10 mouse cellular contexts compared by ENCODE assay signal in the genomic region with DNA sequence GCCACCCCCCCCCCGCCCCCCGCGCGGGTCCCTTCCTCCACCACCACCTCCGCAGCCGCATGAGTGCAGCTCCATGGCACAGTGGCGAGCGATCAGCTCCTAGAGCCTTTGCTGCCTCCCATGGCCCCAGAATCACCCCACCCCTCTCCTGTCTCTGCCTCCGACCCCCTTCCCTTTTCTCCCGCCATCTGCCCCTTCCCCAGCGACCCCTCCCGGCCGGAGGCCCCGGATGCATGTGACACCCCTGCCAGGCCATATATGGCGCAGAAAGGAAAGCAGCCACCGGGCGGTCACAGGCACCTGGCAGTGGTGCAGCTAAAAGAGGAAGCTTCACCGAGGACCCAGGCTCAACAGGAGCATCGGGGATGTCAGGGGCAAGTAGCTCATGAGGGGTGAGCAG. TPM values are rescaled to one million over a fixed set of nuclear protein-coding genes. Genes with fewer than 3 reads are reported as not detected.
DNase-seq lines count a peak whose midpoint lies in the region; ATAC-seq lines count a peak whose summit lies in the region.
"Not testable (repeated sequence)": the region's sequence is repeated elsewhere in the genome, so short reads cannot be mapped to it uniquely, and the experiment has no call there.
"Had no signal": no experiment of that assay in that cellular context is flagged by ENCODE, and none has a peak within 500 bp of the region (broad histone marks: within the 10 kb centered on the region; RNA-seq: fewer than 3 reads in every experiment).

No protein-coding gene starts in this region.

- peak overlapping the region; percentile 53 for H3K4me3 ChIP-seq in forebrain, embryonic 16.5 days (replicated peaks; ENCODE audit: low read length)
- H3K4me3 ChIP-seq in liver, embryonic 12.5 days = peak overlapping the region; percentile 31
- H3K4me3 ChIP-seq in neural tube, embryonic 13.5 days = peak overlapping the region; percentile 52

- not testable (repeated sequence) for H3K27ac ChIP-seq in forebrain, embryonic 16.5 days (ENCODE audit: low read length); liver, embryonic 12.5 days
- peak overlapping the region; percentile 70; the same call in 1 of the 2 replicates for H3K27ac ChIP-seq in neural tube, embryonic 13.5 days (replicated peaks)

- peak overlapping the region; percentile 52 for H3K4me2 ChIP-seq in forebrain, embryonic 16.5 days (ENCODE audit: low read length)
- H3K4me2 ChIP-seq in liver, embryonic 12.5 days = peak overlapping the region; percentile 58
- peak overlapping the region; percentile 62 for H3K4me2 ChIP-seq in neural tube, embryonic 13.5 days

- peak; percentile 59 for DNase-seq in CD4-positive, CD25-positive, alpha-beta regulatory T cell, adult 2 months (ENCODE audit: low read depth, low spot score)
- peak; percentile 1 for DNase-seq in cerebellum, adult 9-11 months
- peak; percentile 2 for DNase-seq in heart, postnatal 25 days (ENCODE audit: low spot score)
- DNase-seq in kidney, postnatal 4 days = peak; percentile 15 to 20
- DNase-seq in testis, postnatal 10 days (ENCODE audit: low spot score) = peak; percentile 25

- peak overlapping the region; percentile 69 for H3K9ac ChIP-seq in forebrain, embryonic 16.5 days (replicated peaks; ENCODE audit: low read depth, low read length)
- not testable (repeated sequence) for H3K9ac ChIP-seq in liver, embryonic 12.5 days
- peak overlapping the region; percentile 77 for H3K9ac ChIP-seq in neural tube, embryonic 13.5 days

- intact Hi-C loops in heart, postnatal 25 days (cut with DNase I) = not testable (repeated sequence)

- not testable (repeated sequence) for H3K4me1 ChIP-seq in forebrain, embryonic 16.5 days (replicated peaks; ENCODE audit: control insufficient read depth, insufficient read depth, low read length); liver, embryonic 12.5 days; neural tube, embryonic 13.5 days (replicated peaks)

- H3K9me3 ChIP-seq in forebrain, embryonic 16.5 days (ENCODE audit: control insufficient read depth, low read length); liver, embryonic 12.5 days (replicated peaks); neural tube, embryonic 13.5 days: not testable (repeated sequence)

- peak; percentile 43; the same call in 1 of the 2 replicates for ATAC-seq in forebrain, embryonic 16.5 days
- not testable (repeated sequence) for ATAC-seq in liver, embryonic 12.5 days; neural tube, embryonic 13.5 days (ENCODE audit: low read depth)

- H3K27me3 ChIP-seq in forebrain, embryonic 16.5 days (replicated peaks; ENCODE audit: control insufficient read depth, insufficient read depth, low read length); liver, embryonic 12.5 days (replicated peaks); neural tube, embryonic 13.5 days: not testable (repeated sequence)

- 0% methylated on average over 12 of the region's 19 CpGs for WGBS in forebrain, embryonic 16.5 days
- under 1% methylated on average over 16 of the region's 19 CpGs for WGBS in liver, embryonic 12.5 days (ENCODE audit: insufficient replicate concordance)
- 0% methylated on average over 16 of the region's 19 CpGs for WGBS in neural tube, embryonic 13.5 days

- not testable (repeated sequence) for H3K36me3 ChIP-seq in forebrain, embryonic 16.5 days (ENCODE audit: control insufficient read depth, insufficient read depth); liver, embryonic 12.5 days; neural tube, embryonic 13.5 days

RNA-seq across cellular contexts. Expression of gene Gm3739, which starts 0.2 kb away (rescaled TPM):
- polyA plus RNA-seq in forebrain, embryonic 16.5 days (2015; fragmentation: Nextera tagmentation; extraction: Ambion mirVana) = 5.4 and 5.5 TPM in 2 replicates
- total RNA-seq in heart, postnatal 25 days (2021) = under 1 TPM; 0.25 to 0.26 TPM
- polyA plus RNA-seq in liver, embryonic 12.5 days (2016; fragmentation: Nextera tagmentation; extraction: Ambion mirVana) = 0.12 TPM in 1 of 2 replicates, not detected in the other
- polyA plus RNA-seq in neural tube, embryonic 13.5 days (2015; fragmentation: Nextera tagmentation; extraction: Ambion mirVana) = 4.2 and 5.1 TPM in 2 replicates
- polyA plus RNA-seq: C2C12 had no signal

RNA-seq across cellular contexts. Expression of gene Gm5797, which starts 17.1 kb away (rescaled TPM):
- not detected in 2 replicates for polyA plus RNA-seq in forebrain, embryonic 16.5 days (2015; fragmentation: Nextera tagmentation; extraction: Ambion mirVana)
- not detected for total RNA-seq in heart, postnatal 25 days (2021)
- not detected in 2 replicates for polyA plus RNA-seq in liver, embryonic 12.5 days (2016; fragmentation: Nextera tagmentation; extraction: Ambion mirVana)
- polyA plus RNA-seq in neural tube, embryonic 13.5 days (2015; fragmentation: Nextera tagmentation; extraction: Ambion mirVana) = not detected in 2 replicates
- polyA plus RNA-seq: C2C12; gonadal fat pad, adult 2 months had no signal

RNA-seq across cellular contexts. Expression of gene Gm8374, which starts 49.8 kb away (rescaled TPM):
- not detected in 2 replicates for polyA plus RNA-seq in forebrain, embryonic 16.5 days (2015; fragmentation: Nextera tagmentation; extraction: Ambion mirVana)
- total RNA-seq in heart, postnatal 25 days (2021) = not detected
- polyA plus RNA-seq in liver, embryonic 12.5 days (2016; fragmentation: Nextera tagmentation; extraction: Ambion mirVana) = not detected in 2 replicates
- polyA plus RNA-seq in neural tube, embryonic 13.5 days (2015; fragmentation: Nextera tagmentation; extraction: Ambion mirVana) = not detected in 2 replicates
- polyA plus RNA-seq: C2C12; gonadal fat pad, adult 2 months had no signal

RNA-seq across cellular contexts. Expression of gene Gm3727, which starts 50.6 kb away (rescaled TPM):
- not detected in 2 replicates for polyA plus RNA-seq in forebrain, embryonic 16.5 days (2015; fragmentation: Nextera tagmentation; extraction: Ambion mirVana)
- not detected for total RNA-seq in heart, postnatal 25 days (2021)
- polyA plus RNA-seq in liver, embryonic 12.5 days (2016; fragmentation: Nextera tagmentation; extraction: Ambion mirVana) = not detected in 2 replicates
- polyA plus RNA-seq in neural tube, embryonic 13.5 days (2015; fragmentation: Nextera tagmentation; extraction: Ambion mirVana) = not detected in 2 replicates
- polyA plus RNA-seq: C2C12; gonadal fat pad, adult 2 months had no signal

Comparison
In these comparisons a context has a peak if more than half of its experiments do, and no peak if none do; other contexts are left out.
1. DNase-seq: peak in every context shown above with its lines; median percentile 59 in CD4-positive, CD25-positive, alpha-beta regulatory T cell, adult 2 months; 25 in testis, postnatal 10 days; 18 in kidney, postnatal 4 days; 2 in heart, postnatal 25 days; 1 in cerebellum, adult 9-11 months.